In genomic region chr5:65491767-65492715, GRCm38 (mm10) we compare ENCODE assay signal across 8 mouse cellular contexts. TPM values are rescaled to one million over a fixed set of nuclear protein-coding genes. Genes with fewer than 3 reads are reported as not detected.
DNase-seq lines count a peak whose midpoint lies in the region; ATAC-seq lines count a peak whose summit lies in the region.

No protein-coding gene starts in this region.

- 0 out of 2 replicates have a peak, but pooled peaks cover 3% of the 10 kb centered on the region for H3K36me3 ChIP-seq in intestine, embryonic 14.5 days (ENCODE audit: control insufficient read depth, insufficient read depth, low read length)

- 1% methylated on average over 42 of the region's 57 CpGs for WGBS in intestine, embryonic 14.5 days

- DNase-seq in ZHBTc4 (ENCODE audit: low read depth, low spot score), result peak; percentile 64
- DNase-seq in gastrocnemius, postnatal 14 days, result peak; percentile 78
- peak; percentile 84 for DNase-seq in intestine, embryonic 14.5 days (ENCODE audit: low spot score)
- peak; percentile 49 to 65 for DNase-seq in left cerebral cortex, postnatal 25 days (ENCODE audit: low spot score in 2 of 2)
- DNase-seq in mesoderm, embryonic 11.5 days (ENCODE audit: low read depth, low spot score), result peak; percentile 59
- DNase-seq in right cerebral cortex, postnatal 25 days, result peak; percentile 65
- peak; percentile 52 to 64 for DNase-seq in urinary bladder, postnatal 36 days (ENCODE audit: low spot score in 2 of 2)

- H3K4me1 ChIP-seq in intestine, embryonic 14.5 days (replicated peaks; ENCODE audit: control insufficient read depth, insufficient read depth, low read length), result peaks cover 5% of the 10 kb centered on the region; the same call in 1 of the 2 replicates

- intact Hi-C loops in gastrocnemius, postnatal 14 days (cut with DNase I; ENCODE audit: low total_unique reads), result no loop called here
- intact Hi-C loops in left cerebral cortex, postnatal 25 days (cut with DNase I), result loop anchor here (1.0 to 5.0 kb wide), 4 partner anchors 17 to 205 kb away; partner anchors contain the start of genes Pds5a, Smim14, Ube2k and Ugdh

- peak overlapping the region; percentile 95 for H3K27ac ChIP-seq in intestine, embryonic 14.5 days (ENCODE audit: low read depth)

- H3K4me2 ChIP-seq in intestine, embryonic 14.5 days (ENCODE audit: low read length), result peak overlapping the region; percentile 92

- H3K9ac ChIP-seq in intestine, embryonic 14.5 days (ENCODE audit: low read length), result peak overlapping the region; percentile 87

- H3K9me3 ChIP-seq in intestine, embryonic 14.5 days (ENCODE audit: control insufficient read depth, low read length), result no peaks in the 10 kb centered on the region

- peak; percentile 57 for ATAC-seq in common myeloid progenitor, adult 5-6 weeks (replicated peaks; ENCODE audit: low read depth, poor library complexity, severe bottlenecking)
- ATAC-seq in intestine, embryonic 14.5 days (replicated peaks; ENCODE audit: low FRiP score, low TSS enrichment, low read depth), result peak; percentile 84

- H3K27me3 ChIP-seq in intestine, embryonic 14.5 days (replicated peaks; ENCODE audit: control insufficient read depth, insufficient read depth, low read length), result no peaks in the 10 kb centered on the region

- peak overlapping the region; percentile 82 for H3K4me3 ChIP-seq in intestine, embryonic 14.5 days (ENCODE audit: low read depth, low read length)

RNA-seq across cellular contexts. Expression of gene Gm43552, which starts 0.6 kb away (rescaled TPM):
- total RNA-seq in common myeloid progenitor, adult 5-6 weeks (2017), result not detected in 2 replicates
- total RNA-seq in gastrocnemius, postnatal 14 days (2021), result 1 to 10 TPM in 1 of 2 experiments, not detected in 1; 3.1 TPM
- polyA plus RNA-seq in intestine, embryonic 14.5 days (2014; fragmentation: Nextera tagmentation; extraction: Ambion mirVana), result 2.4 TPM in 1 of 2 replicates, not detected in the other
- not detected for total RNA-seq in left cerebral cortex, postnatal 25 days (2021)

RNA-seq across cellular contexts. Expression of gene Smim14, which starts 44.9 kb away (rescaled TPM):
- 76.0 and 83.0 TPM in 2 replicates for total RNA-seq in common myeloid progenitor, adult 5-6 weeks (2017)
- total RNA-seq in gastrocnemius, postnatal 14 days (2021), result 10 to 100 TPM; 34.7 to 39.4 TPM
- 109 and 111 TPM in 2 replicates for polyA plus RNA-seq in intestine, embryonic 14.5 days (2014; fragmentation: Nextera tagmentation; extraction: Ambion mirVana)
- 100 to 1,000 TPM; 152 to 164 TPM for total RNA-seq in left cerebral cortex, postnatal 25 days (2021)

RNA-seq across cellular contexts. Expression of gene Ube2k, which starts 45.0 kb away (rescaled TPM):
- 48.2 and 49.6 TPM in 2 replicates for total RNA-seq in common myeloid progenitor, adult 5-6 weeks (2017)
- 10 to 100 TPM; 60.9 to 61.8 TPM for total RNA-seq in gastrocnemius, postnatal 14 days (2021)
- 123 and 124 TPM in 2 replicates for polyA plus RNA-seq in intestine, embryonic 14.5 days (2014; fragmentation: Nextera tagmentation; extraction: Ambion mirVana)
- total RNA-seq in left cerebral cortex, postnatal 25 days (2021), result 100 to 1,000 TPM; 125 to 129 TPM

RNA-seq across cellular contexts. Expression of gene Ugdh, which starts 56.3 kb away (rescaled TPM):
- total RNA-seq in common myeloid progenitor, adult 5-6 weeks (2017), result 36.8 and 41.7 TPM in 2 replicates
- total RNA-seq in gastrocnemius, postnatal 14 days (2021), result 10 to 100 TPM; 12.0 to 14.4 TPM
- 108 and 111 TPM in 2 replicates for polyA plus RNA-seq in intestine, embryonic 14.5 days (2014; fragmentation: Nextera tagmentation; extraction: Ambion mirVana)
- 10 to 100 TPM; 23.9 to 29.7 TPM for total RNA-seq in left cerebral cortex, postnatal 25 days (2021)

Comparison
In these comparisons a context has a peak if more than half of its experiments do, and no peak if none do; other contexts are left out.
1. Peak in every context shown above with its lines: DNase-seq, ATAC-seq, H3K4me3 ChIP-seq and H3K27ac ChIP-seq.